Mouse (Mus musculus): ENCODE data around the gene Rpl19.

GRCm38 (mm10) chr11:97983506-97983905 is 43.0 kb upstream of the Rpl19 start:
- no peak for TF ChIP-seq POLR2A (IDR thresholded peaks at IDR 0.05; ENCODE audit: borderline replicate concordance, extremely low read depth, insufficient read depth, insufficient read length, poor library complexity, severe bottlenecking)
- TF ChIP-seq CTCF (IDR thresholded peaks at IDR 0.05; ENCODE audit: borderline replicate concordance, extremely low read depth, insufficient read depth, insufficient read length): no peak

Data from brain, embryonic 14.5 days (tissue).